Mouse (Mus musculus) retina, postnatal 7 days (tissue): ENCODE results near the gene Col25a1.

Source experiments
- DNase-seq: peaks from one replicate; pipeline ENCODE4 v3.0.0-alpha.2; 2012; ENCODE audit warnings: low read depth, low spot score

The Col25a1 gene

GRCm38 (mm10) chr3:130378626-130379025, 247.3 kb downstream of the Col25a1 start:
- DNase-seq = no peak

- no peak for DNase-seq
Measured at GRCm38 (mm10) chr3:130380299-130380845, 249.1 kb downstream of the Col25a1 start.

- DNase-seq = no peak
Measured at GRCm38 (mm10) chr3:130381691-130382090, 250.4 kb downstream of the Col25a1 start.

GRCm38 (mm10) chr3:130385856-130386255, 254.6 kb downstream of the Col25a1 start:
- DNase-seq = no peak

- no peak for DNase-seq
Measured at GRCm38 (mm10) chr3:130387156-130387555, 255.9 kb downstream of the Col25a1 start.

GRCm38 (mm10) chr3:130389261-130389975, 258.1 kb downstream of the Col25a1 start:
- DNase-seq = no peak

GRCm38 (mm10) chr3:130396636-130397035, 265.3 kb downstream of the Col25a1 start:
- no peak for DNase-seq

GRCm38 (mm10) chr3:130400716-130401559, 269.6 kb downstream of the Col25a1 start:
- DNase-seq = no peak

GRCm38 (mm10) chr3:130401560-130401852, 270.2 kb downstream of the Col25a1 start:
- no peak for DNase-seq

- DNase-seq = no peak
Measured at GRCm38 (mm10) chr3:130404525-130405409, 273.5 kb downstream of the Col25a1 start.

GRCm38 (mm10) chr3:130407201-130407600, 275.9 kb downstream of the Col25a1 start:
- no peak for DNase-seq

GRCm38 (mm10) chr3:130413239-130413638, 281.9 kb downstream of the Col25a1 start:
- no peak for DNase-seq

GRCm38 (mm10) chr3:130418951-130419350, 287.6 kb downstream of the Col25a1 start:
- DNase-seq = no peak

- DNase-seq = no peak
Measured at GRCm38 (mm10) chr3:130428796-130429195, 297.5 kb downstream of the Col25a1 start.

- no peak for DNase-seq
Measured at GRCm38 (mm10) chr3:130430052-130430451, 298.8 kb downstream of the Col25a1 start.

- no peak for DNase-seq
Measured at GRCm38 (mm10) chr3:130432818-130433217, 301.5 kb downstream of the Col25a1 start.

GRCm38 (mm10) chr3:130436956-130437355, 305.7 kb downstream of the Col25a1 start:
- no peak for DNase-seq

GRCm38 (mm10) chr3:130439767-130440166, 308.5 kb downstream of the Col25a1 start:
- no peak for DNase-seq

GRCm38 (mm10) chr3:130440689-130441088, 309.4 kb downstream of the Col25a1 start:
- DNase-seq = no peak

- DNase-seq = no peak
Measured at GRCm38 (mm10) chr3:130443842-130444627, 312.7 kb downstream of the Col25a1 start.

- DNase-seq = no peak
Measured at GRCm38 (mm10) chr3:130449864-130450263, 318.6 kb downstream of the Col25a1 start.
